Mouse (Mus musculus) MEL (cell line): Measurements from ENCODE around the gene Thap8. TPM values are rescaled to one million over a fixed set of nuclear protein-coding genes. Genes with fewer than 3 reads are reported as not detected.

Experiments used
- DNase-seq: peaks from one replicate; pipeline ENCODE4 v3.0.0; 2011; ENCODE audit warnings: low read depth, low spot score
- H3K27ac ChIP-seq: 2 replicates; pipeline ENCODE4 v1.5.1; 2012; ENCODE audit warnings: low read depth, mild to moderate bottlenecking, control low read depth, low read length, moderate library complexity; ENCODE audit not compliant: control insufficient read depth
- H3K27me3 ChIP-seq, 2 experiments: fragments of 150-350 bp in 1 of 2; sonication (generic) in 1 of 2; 2 replicates each; pipeline ENCODE4 v1.6.1; 2012; ENCODE audit warnings: low read length in 2 of 2, mild to moderate bottlenecking in 2 of 2, improper control_type of control experiment in 1 of 2, moderate library complexity in 1 of 2; ENCODE audit not compliant: insufficient read depth in 2 of 2, control insufficient read depth in 1 of 2
- H3K36me3 ChIP-seq, 2 experiments: 2 replicates each; pipeline ENCODE4 v1.6.1; 2012 to 2014; ENCODE audit warnings: low read length in 2 of 2, improper control_type of control experiment in 1 of 2, inconsistent platforms in 1 of 2, mild to moderate bottlenecking in 1 of 2; ENCODE audit not compliant: insufficient read depth in 2 of 2, control insufficient read depth in 1 of 2
- H3K4me1 ChIP-seq, 2 experiments: fragments of 150-350 bp in 1 of 2; sonication (generic) in 1 of 2; 2 replicates each; pipeline ENCODE4 v1.6.1; 2012; ENCODE audit warnings: low read length in 2 of 2, improper control_type of control experiment in 1 of 2, mild to moderate bottlenecking in 1 of 2; ENCODE audit not compliant: insufficient read depth in 2 of 2, control insufficient read depth in 1 of 2
- H3K4me3 ChIP-seq, 2 experiments: fragments of 150-350 bp in 1 of 2; sonication (generic) in 1 of 2; 2 replicates each; pipeline ENCODE4 v1.5.1; 2012; ENCODE audit warnings: low read depth in 2 of 2, low read length in 2 of 2, mild to moderate bottlenecking in 2 of 2, moderate library complexity in 2 of 2, control low read depth in 1 of 2, improper control_type of control experiment in 1 of 2; ENCODE audit not compliant: control insufficient read depth in 1 of 2, insufficient read depth in 1 of 2
- H3K79me2 ChIP-seq: 2 replicates; pipeline ENCODE4 v1.6.1; 2012; ENCODE audit warnings: mild to moderate bottlenecking, low read length, moderate library complexity; ENCODE audit not compliant: control insufficient read depth, poor library complexity, insufficient read depth
- H3K9ac ChIP-seq: 2 replicates; pipeline ENCODE4 v1.6.1; 2012; ENCODE audit warnings: low read depth, mild to moderate bottlenecking, control low read depth, low read length, moderate library complexity; ENCODE audit not compliant: control insufficient read depth, poor library complexity, severe bottlenecking
- H3K9me3 ChIP-seq: fragments of 150-350 bp; sonication (generic); replicated peaks from 2 replicates; pipeline ENCODE4 v1.6.1; 2012; ENCODE audit warnings: mild to moderate bottlenecking, low read length, improper control_type of control experiment, moderate library complexity; ENCODE audit not compliant: insufficient read depth
- BHLHE40 ChIP-seq: IDR thresholded peaks from 2 replicates; pipeline ENCODE4 v1.6.1; 2012; ENCODE audit warnings: low read depth, mild to moderate bottlenecking, inconsistent platforms, low read length, improper control_type of control experiment, borderline replicate concordance
- CHD1 ChIP-seq: IDR thresholded peaks from 2 replicates; pipeline ENCODE4 v1.6.1; 2012; ENCODE audit warnings: low read depth, mild to moderate bottlenecking, inconsistent platforms, low read length, improper control_type of control experiment
- E2F4 ChIP-seq: IDR thresholded peaks from 2 replicates; pipeline ENCODE4 v1.6.1; 2011; ENCODE audit warnings: low read depth, low read length, improper control_type of control experiment, borderline replicate concordance
- ETS1 ChIP-seq: IDR thresholded peaks from 2 replicates; pipeline ENCODE4 v1.6.1; 2012; ENCODE audit warnings: low read depth, mild to moderate bottlenecking, inconsistent platforms, low read length, improper control_type of control experiment, moderate library complexity
- GATA1 ChIP-seq: IDR thresholded peaks from 2 replicates; pipeline ENCODE4 v1.6.1; 2011; ENCODE audit warnings: low read depth, low read length, improper control_type of control experiment
- JUND ChIP-seq: IDR thresholded peaks from 2 replicates; pipeline ENCODE4 v1.6.1; 2011; ENCODE audit warnings: low read depth, mild to moderate bottlenecking, improper control_type of control experiment, low read length
- KAT2A ChIP-seq: conservative IDR thresholded peaks from 2 replicates; pipeline ENCODE4 v1.6.1; 2012; ENCODE audit warnings: low read depth, low read length, improper control_type of control experiment, inconsistent platforms
- MAFK ChIP-seq: IDR thresholded peaks from 2 replicates; pipeline ENCODE4 v1.6.1; 2011; ENCODE audit warnings: low read depth, mild to moderate bottlenecking, low read length, improper control_type of control experiment, borderline replicate concordance
- MEF2A ChIP-seq: IDR thresholded peaks from 2 replicates; pipeline ENCODE4 v1.6.1; 2014; ENCODE audit warnings: low read depth, mild to moderate bottlenecking, inconsistent platforms, low read length, improper control_type of control experiment; ENCODE audit not compliant: poor library complexity, insufficient replicate concordance, severe bottlenecking; ENCODE audit errors: extremely low read depth
- MXI1 ChIP-seq: IDR thresholded peaks from 2 replicates; pipeline ENCODE4 v1.6.1; 2011; ENCODE audit warnings: mild to moderate bottlenecking, low read depth, low read length, improper control_type of control experiment
- MYC ChIP-seq: IDR thresholded peaks from 2 replicates; pipeline ENCODE4 v1.6.1; 2011; ENCODE audit warnings: low read depth, mild to moderate bottlenecking, low read length, improper control_type of control experiment, moderate library complexity
- NELFE ChIP-seq: IDR thresholded peaks from 2 replicates; pipeline ENCODE4 v1.6.1; 2011; ENCODE audit warnings: low read depth, low read length, improper control_type of control experiment
- NRF1 ChIP-seq: IDR thresholded peaks from 2 replicates; pipeline ENCODE4 v1.6.1; 2014; ENCODE audit warnings: low read depth, mild to moderate bottlenecking, inconsistent platforms, low read length, improper control_type of control experiment, moderate library complexity; ENCODE audit not compliant: poor library complexity, insufficient read depth, severe bottlenecking
- POLR2A ChIP-seq, 2 experiments: IDR thresholded peaks; 2 replicates each; pipeline ENCODE4 v1.6.1; 2011 to 2012; ENCODE audit warnings: low read length in 2 of 2, mild to moderate bottlenecking in 2 of 2, control low read depth in 1 of 2, improper control_type of control experiment in 1 of 2, low read depth in 1 of 2, moderate library complexity in 1 of 2; ENCODE audit not compliant: control insufficient read depth in 1 of 2, insufficient read depth in 1 of 2, poor library complexity in 1 of 2
- POLR2AphosphoS5 ChIP-seq: IDR thresholded peaks from 2 replicates; pipeline ENCODE4 v1.6.1; 2012; ENCODE audit warnings: low read depth, borderline replicate concordance, mild to moderate bottlenecking, inconsistent platforms, low read length, moderate library complexity, mixed read lengths
- RAD21 ChIP-seq: IDR thresholded peaks from 2 replicates; pipeline ENCODE4 v1.6.1; 2011; ENCODE audit warnings: mild to moderate bottlenecking, low read depth, low read length, improper control_type of control experiment
- SIN3A ChIP-seq: IDR thresholded peaks from 2 replicates; pipeline ENCODE4 v1.6.1; 2012; ENCODE audit warnings: low read length, improper control_type of control experiment, inconsistent platforms
- SMC3 ChIP-seq: IDR thresholded peaks from 2 replicates; pipeline ENCODE4 v1.6.1; 2011; ENCODE audit warnings: low read depth, low read length, improper control_type of control experiment
- TAL1 ChIP-seq: IDR thresholded peaks from 2 replicates; pipeline ENCODE4 v1.6.1; 2012; ENCODE audit warnings: mild to moderate bottlenecking, inconsistent platforms, low read length, moderate library complexity, mixed read lengths
- TBP ChIP-seq: IDR thresholded peaks from 2 replicates; pipeline ENCODE4 v1.8.0; 2011; ENCODE audit warnings: low read depth, low read length, improper control_type of control experiment
- TCF12 ChIP-seq: IDR thresholded peaks from 2 replicates; pipeline ENCODE4 v1.6.1; 2014; ENCODE audit warnings: low read depth, mild to moderate bottlenecking, inconsistent platforms, low read length, improper control_type of control experiment, moderate library complexity
- UBTF ChIP-seq: IDR thresholded peaks from 2 replicates; pipeline ENCODE4 v1.6.1; 2012; ENCODE audit warnings: low read depth, mild to moderate bottlenecking, inconsistent platforms, low read length, improper control_type of control experiment, moderate library complexity, borderline replicate concordance; ENCODE audit not compliant: insufficient read depth
- USF2 ChIP-seq, 2 experiments: IDR thresholded peaks; 2 replicates each; pipeline ENCODE4 v1.6.1; 2011 to 2012; ENCODE audit warnings: improper control_type of control experiment in 2 of 2, low read length in 2 of 2, borderline replicate concordance in 1 of 2, inconsistent platforms in 1 of 2, low read depth in 1 of 2, mild to moderate bottlenecking in 1 of 2; ENCODE audit not compliant: insufficient read depth in 1 of 2
- ZC3H11A ChIP-seq: IDR thresholded peaks from 2 replicates; pipeline ENCODE4 v1.6.1; 2012; ENCODE audit warnings: low read depth, mild to moderate bottlenecking, inconsistent platforms, low read length, improper control_type of control experiment
- polyA plus RNA-seq, 2 experiments: library from polyadenylated mRNA; stranded (reverse) in 1 of 2; unstranded in 1 of 2; fragments of >175 nt in 1 of 2; fragments of >200 nt in 1 of 2; gene quantifications; 2 replicates each; pipeline versions ENCODE4 v1.2.1 to v1.2.4; 2012; ENCODE audit warnings: low replicate concordance in 2 of 2, low read depth in 1 of 2; ENCODE audit not compliant: insufficient read length in 2 of 2, insufficient read depth in 1 of 2, missing spikeins in 1 of 2
- total RNA-seq: library from RNA; depleted of rRNA; stranded (reverse); fragments of 300-350 nt; gene quantifications from 2 replicates; pipeline ENCODE4 v1.2.3, GENCODE M21; 2012

Gene Thap8
- total and polyA plus RNA-seq, 3 experiments, result 0.46 to 0.73 TPM; not detected in 1

GRCm38 (mm10) chr7:30310136-30310535 lies 30.2 kb downstream of the Thap8 start:
- DNase-seq, result no peak
- no peaks in the 10 kb centered on the region; the same call in 1 of the 2 replicates for H3K79me2 ChIP-seq
- no peaks in the 10 kb centered on the region for H3K36me3 ChIP-seq
- H3K4me1 ChIP-seq, result peaks cover 0 to 13% of the 10 kb centered on the region in 2 experiments; a peak in 3 of 4 replicates
- no peak overlapping the region for H3K4me3 ChIP-seq
- H3K27me3 ChIP-seq, result no peaks in the 10 kb centered on the region
- no peaks in the 10 kb centered on the region for H3K9me3 ChIP-seq
- H3K9ac ChIP-seq, result no peak overlapping the region
- TF ChIP-seq NELFE (no peak), CHD1 (no peak), USF2 (IDR thresholded peaks at IDR 0.05; ENCODE audit: borderline replicate concordance in 1 of 2, insufficient read depth in 1 of 2, low read depth in 1 of 2, low read length in 2 of 2) (no peak), ETS1 (no peak), MXI1 (no peak), SIN3A (no peak), NRF1 (no peak), MAFK (no peak), BHLHE40 (no peak), GATA1 (no peak), POLR2A (IDR thresholded peaks at IDR 0.05; ENCODE audit: control insufficient read depth in 1 of 2, insufficient read depth in 1 of 2, low read depth in 1 of 2, low read length in 2 of 2, poor library complexity in 1 of 2) (no peak), MEF2A (no peak), POLR2AphosphoS5 (no peak), MYC (no peak), UBTF (no peak), TAL1 (no peak), KAT2A (no peak), ZC3H11A (no peak), E2F4 (no peak)
- no peak overlapping the region for H3K27ac ChIP-seq

- H3K9ac ChIP-seq, result no peak overlapping the region
- H3K4me3 ChIP-seq, result no peak overlapping the region
These were observed 33.9 kb downstream of the Thap8 start for GRCm38 (mm10) chr7:30313666-30314320.

More at GRCm38 (mm10) chr7:30313666-30314320, 33.9 kb downstream of the Thap8 start:
- H3K36me3 ChIP-seq, result no peaks in the 10 kb centered on the region
- TF ChIP-seq NELFE (no peak), TCF12 (no peak), RAD21 (no peak), SMC3 (no peak), JUND (no peak), TBP (no peak), MAFK (no peak), UBTF (no peak), ZC3H11A (no peak), MYC (no peak), MXI1 (no peak), ETS1 (no peak)
- H3K4me1 ChIP-seq, result peaks cover 0 to 7% of the 10 kb centered on the region in 2 experiments; a peak in 1 of 4 replicates
- H3K9me3 ChIP-seq, result no peaks in the 10 kb centered on the region
- no peaks in the 10 kb centered on the region for H3K27me3 ChIP-seq
- H3K79me2 ChIP-seq, result no peaks in the 10 kb centered on the region
- DNase-seq, result no peak
- no peak overlapping the region for H3K27ac ChIP-seq
